Mouse (Mus musculus): ENCODE results near the gene Olfr159. TPM values are rescaled to one million over a fixed set of nuclear protein-coding genes. Genes with fewer than 3 reads are reported as not detected.

Gene Olfr159
- polyA plus RNA-seq (2017; shearing (Covaris generic)): not detected

DNA sequence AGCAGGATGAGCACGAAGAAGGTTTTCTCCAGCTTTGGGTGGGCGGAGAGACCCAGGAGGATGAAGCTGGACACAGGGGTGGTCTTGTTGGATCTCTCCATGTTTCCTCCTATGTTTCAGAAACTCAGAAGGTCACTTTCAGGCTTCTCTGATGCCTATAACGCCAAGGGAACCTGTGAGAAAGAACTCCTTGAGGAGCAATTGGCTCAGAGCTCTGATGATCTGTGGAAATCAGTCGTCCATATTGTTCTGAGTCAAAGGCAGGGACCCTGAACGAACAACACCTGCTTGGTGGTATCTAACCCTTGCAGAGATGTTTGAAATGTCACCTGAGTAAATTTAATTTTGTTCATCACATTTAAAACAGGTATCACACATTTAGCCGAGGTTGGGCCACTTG, at the start of gene Olfr159:
Gene Olfr159 (minus strand): TSS at position 101 of the 400 bp plus-strand sequence.

DNA sequence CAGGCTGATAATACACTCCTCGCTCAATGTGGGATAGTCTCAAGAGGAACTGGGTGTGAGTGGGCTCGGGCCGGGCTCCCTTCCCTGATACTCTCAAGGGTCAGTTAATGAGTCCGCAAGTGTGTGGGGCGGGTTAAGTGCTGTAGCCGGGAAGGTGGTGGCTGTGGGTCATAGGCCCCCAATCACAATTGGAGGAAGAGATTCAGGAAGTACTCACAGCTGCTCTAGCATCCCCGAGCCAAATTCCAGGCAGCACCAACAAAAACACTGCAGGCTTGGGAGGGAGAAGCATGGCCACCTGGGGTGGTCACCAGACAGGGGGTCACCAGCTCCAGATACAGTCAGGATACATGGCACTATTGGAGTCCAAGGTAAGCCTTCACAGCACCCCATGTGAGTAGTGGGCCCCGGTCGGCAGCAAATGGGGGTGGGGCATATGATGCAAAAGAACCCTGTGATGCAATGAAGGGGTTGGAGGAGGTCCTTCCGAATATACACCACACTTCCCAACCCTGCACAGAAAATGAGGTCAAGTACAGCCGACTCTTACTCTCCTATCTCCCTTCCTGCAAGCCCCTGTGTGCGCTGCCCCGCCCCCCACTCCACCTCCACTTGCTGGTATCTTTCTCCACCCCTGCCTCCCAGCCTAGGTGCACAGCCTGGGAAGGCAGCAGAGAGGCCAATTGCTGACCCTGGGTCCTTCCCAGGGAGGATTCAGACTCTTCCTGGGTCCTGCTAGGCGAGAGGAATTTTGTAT, 40.8 kb downstream of the Olfr159 start, which contains the start of gene Spaar:
Gene Spaar (plus strand): TSS at position 241 of the 757 bp plus-strand sequence.

DNA sequence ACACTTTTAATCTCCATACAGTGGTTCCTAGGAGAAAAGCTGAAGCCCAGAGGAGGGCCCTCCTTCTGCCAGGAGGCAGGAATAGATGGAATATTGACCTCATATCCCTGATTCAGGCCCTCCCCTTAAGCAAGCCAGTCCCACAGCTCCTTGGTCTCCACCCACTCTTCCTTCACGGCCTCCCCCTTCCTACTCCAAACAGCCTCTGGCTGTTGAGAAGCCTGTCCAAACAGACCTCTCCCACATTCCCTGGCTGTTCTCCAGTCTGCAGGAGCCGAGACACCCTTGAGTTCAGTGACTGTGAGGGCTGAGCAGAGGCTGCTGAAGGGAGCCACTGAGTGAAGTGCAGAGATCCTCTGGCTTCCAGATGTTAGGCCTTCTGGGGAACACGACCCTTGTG, 43.8 kb downstream of the Olfr159 start, which contains the start of gene Hrct1:
Gene Hrct1 (plus strand): TSS at position 194 of the 400 bp plus-strand sequence.

Other genes with a start within 250 kb of the Olfr159 start
- under 1 TPM in 1 of 2 experiments, not detected in 1; 0.54 TPM for gene Tpm2, start 247.2 kb downstream of the Olfr159 start, polyA plus RNA-seq (2017; shearing (Covaris generic))
- 100 to 1,000 TPM in 1 of 2 experiments, 10 to 100 TPM in 1; 88.7 to 118 TPM for gene Creb3, start 208.7 kb downstream of the Olfr159 start, polyA plus RNA-seq (2017; shearing (Covaris generic))
- 100 to 1,000 TPM; 144 to 270 TPM for gene Tln1, start 208.3 kb downstream of the Olfr159 start, polyA plus RNA-seq (2017; shearing (Covaris generic))
- gene Rgp1, start 192.3 kb downstream of the Olfr159 start, polyA plus RNA-seq (2017; shearing (Covaris generic)): 10 to 100 TPM; 13.3 to 17.8 TPM
- 10 to 100 TPM; 33.3 to 39.1 TPM for gene Gba2, start 192.1 kb downstream of the Olfr159 start, polyA plus RNA-seq (2017; shearing (Covaris generic))
- gene Msmp, start 186.5 kb downstream of the Olfr159 start, polyA plus RNA-seq (2017; shearing (Covaris generic)): 1 to 10 TPM; 1.2 to 3.1 TPM
- under 1 TPM in 1 of 2 experiments, not detected in 1; 0.18 TPM for gene Npr2, start 139.1 kb downstream of the Olfr159 start, polyA plus RNA-seq (2017; shearing (Covaris generic))
- under 1 TPM in 1 of 2 experiments, not detected in 1; 0.37 TPM for gene Spag8, start 117.4 kb downstream of the Olfr159 start, polyA plus RNA-seq (2017; shearing (Covaris generic))
- 10 to 100 TPM; 57.3 to 78.0 TPM for gene Hint2, start 114.5 kb downstream of the Olfr159 start, polyA plus RNA-seq (2017; shearing (Covaris generic))
- 1 to 10 TPM in 1 of 2 experiments, under 1 TPM in 1; 0.26 to 1.6 TPM for gene Tmem8b, start 102.0 kb downstream of the Olfr159 start, polyA plus RNA-seq (2017; shearing (Covaris generic))
- 1 to 10 TPM; 1.2 to 1.3 TPM for gene Fam221b, start 101.9 kb downstream of the Olfr159 start, polyA plus RNA-seq (2017; shearing (Covaris generic))
- not detected for gene Olfr70, start 70.2 kb downstream of the Olfr159 start, polyA plus RNA-seq (2017; shearing (Covaris generic))
- gene Olfr71, start 60.8 kb downstream of the Olfr159 start, polyA plus RNA-seq (2017; shearing (Covaris generic)): under 1 TPM in 1 of 2 experiments, not detected in 1; 0.18 TPM
- not detected for gene Hrct1, start 43.8 kb downstream of the Olfr159 start, polyA plus RNA-seq (2017; shearing (Covaris generic))
- gene Spaar, start 41.0 kb downstream of the Olfr159 start, polyA plus RNA-seq (2017; shearing (Covaris generic)): under 1 TPM in 1 of 2 experiments, not detected in 1; 0.22 TPM
- not detected for gene Olfr156, start 52.9 kb upstream of the Olfr159 start, polyA plus RNA-seq (2017; shearing (Covaris generic))
- under 1 TPM in 1 of 2 experiments, not detected in 1; 0.31 TPM for gene Olfr157, start 69.2 kb upstream of the Olfr159 start, polyA plus RNA-seq (2017; shearing (Covaris generic))
- under 1 TPM in 1 of 2 experiments, not detected in 1; 0.27 TPM for gene Olfr155, start 80.6 kb upstream of the Olfr159 start, polyA plus RNA-seq (2017; shearing (Covaris generic))
- gene Reck, start 104.5 kb upstream of the Olfr159 start, polyA plus RNA-seq (2017; shearing (Covaris generic)): 1 to 10 TPM; 3.2 to 7.0 TPM
- gene Glipr2, start 186.4 kb upstream of the Olfr159 start, polyA plus RNA-seq (2017; shearing (Covaris generic)): 100 to 1,000 TPM; 303 to 427 TPM
- not detected for gene Ccin, start 212.5 kb upstream of the Olfr159 start, polyA plus RNA-seq (2017; shearing (Covaris generic))
- gene Clta, start 233.4 kb upstream of the Olfr159 start, polyA plus RNA-seq (2017; shearing (Covaris generic)): 100 to 1,000 TPM; 197 to 205 TPM

Measured in activated CD4-positive, CD25-positive, alpha-beta regulatory T cell (primary cell).